Mouse (Mus musculus): ENCODE data around the gene Hoxb6. TPM values are rescaled to one million over a fixed set of nuclear protein-coding genes. Genes with fewer than 3 reads are reported as not detected.

The Hoxb6 gene
- polyA plus RNA-seq, 1 experiment: 62.7 TPM

DNA sequence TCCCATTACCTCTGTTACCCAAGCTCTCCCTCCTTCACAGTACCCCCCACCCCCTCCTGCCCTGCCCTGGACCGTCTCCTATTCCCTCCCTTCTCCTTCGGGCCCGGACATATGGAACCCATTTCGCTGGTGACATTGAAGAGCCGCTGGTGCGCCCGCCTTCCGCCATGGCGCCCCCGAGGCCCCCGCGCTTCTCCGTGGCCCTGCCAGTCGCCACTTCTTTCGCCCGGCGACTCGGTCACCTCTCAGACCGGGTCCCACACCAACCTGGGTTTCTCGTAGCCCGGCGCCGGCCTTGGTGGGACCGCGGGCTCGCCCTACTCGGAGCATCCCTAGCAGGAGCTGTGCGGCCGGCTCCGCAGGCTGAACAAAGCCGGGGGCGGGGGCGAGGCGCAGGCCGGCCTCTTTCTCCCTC lies 40.3 kb downstream of the Hoxb6 start:
- H3K27ac ChIP-seq (ENCODE audit: insufficient read depth, low read depth, low read length): peak overlapping the region; percentile 14; the same call in 1 of the 2 replicates
- 39% methylated on average over 35 of the region's 35 CpGs for WGBS
- peaks cover 47% of the 10 kb centered on the region for H3K4me1 ChIP-seq (ENCODE audit: control insufficient read depth, insufficient read depth, low read length)
- no peak overlapping the region for H3K4me3 ChIP-seq (ENCODE audit: insufficient read depth, low read depth, low read length)
- no peak for DNase-seq
- TF ChIP-seq CTCF (conservative IDR thresholded peaks at IDR 0.05; ENCODE audit: insufficient read depth, insufficient read length, low read depth, low read length) (no peak), POLR2A (IDR thresholded peaks at IDR 0.05; ENCODE audit: low read depth, low read length) (no peak)
- H3K27me3 ChIP-seq (replicated peaks; ENCODE audit: control insufficient read depth, insufficient read depth, low read length): no peaks in the 10 kb centered on the region
- no peaks in the 10 kb centered on the region for H3K36me3 ChIP-seq (ENCODE audit: control insufficient read depth, insufficient read depth, low read length)

DNA sequence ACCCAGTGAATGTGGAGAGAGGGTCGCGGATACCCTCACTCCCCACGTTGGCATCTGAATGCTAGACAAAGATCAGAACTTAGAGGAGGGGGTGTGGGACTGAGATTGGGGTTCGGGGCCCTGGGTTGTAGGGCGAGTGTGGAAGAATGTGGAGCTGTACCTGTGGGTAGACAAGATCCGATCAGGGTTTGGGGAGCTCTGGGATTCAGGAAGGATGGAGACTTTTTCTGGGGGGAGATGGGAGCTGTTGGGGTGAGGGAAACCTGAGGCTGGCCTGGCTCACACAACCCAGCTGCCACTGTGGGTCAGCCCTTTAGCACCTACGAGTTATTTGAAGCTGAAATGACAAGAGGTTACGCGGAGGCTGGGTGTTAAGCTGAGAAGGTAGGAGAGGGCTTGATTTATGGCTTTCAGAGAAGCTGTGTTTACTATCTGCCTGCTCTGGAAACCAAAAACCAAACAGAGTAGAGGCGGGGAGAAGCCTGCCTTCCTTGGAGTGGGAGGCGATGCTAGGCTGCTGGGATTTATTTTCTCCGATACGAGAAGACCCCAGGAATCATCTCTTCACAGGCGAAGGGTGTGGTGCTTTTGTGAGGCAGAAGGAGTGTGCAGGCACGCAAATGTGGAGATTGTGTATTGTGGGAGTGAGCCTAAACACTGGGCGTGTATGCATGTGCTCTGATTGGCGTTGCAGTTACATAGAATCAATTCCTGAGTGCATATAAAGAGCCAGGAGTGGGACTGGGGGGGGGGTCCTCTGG lies 41.1 kb downstream of the Hoxb6 start:
- WGBS: 48% methylated on average over 17 of the region's 17 CpGs
- H3K36me3 ChIP-seq (ENCODE audit: control insufficient read depth, insufficient read depth, low read length): no peaks in the 10 kb centered on the region
- TF ChIP-seq CTCF (conservative IDR thresholded peaks at IDR 0.05; ENCODE audit: insufficient read depth, insufficient read length, low read depth, low read length): no peak
- TF ChIP-seq POLR2A (IDR thresholded peaks at IDR 0.05; ENCODE audit: low read depth, low read length): no peak
- H3K27ac ChIP-seq (ENCODE audit: insufficient read depth, low read depth, low read length): peak overlapping the region; percentile 14
- H3K4me1 ChIP-seq (ENCODE audit: control insufficient read depth, insufficient read depth, low read length): peaks cover 51% of the 10 kb centered on the region
- DNase-seq: no peak
- H3K4me3 ChIP-seq (ENCODE audit: insufficient read depth, low read depth, low read length): no peak overlapping the region
- no peaks in the 10 kb centered on the region for H3K27me3 ChIP-seq (replicated peaks; ENCODE audit: control insufficient read depth, insufficient read depth, low read length)

DNA sequence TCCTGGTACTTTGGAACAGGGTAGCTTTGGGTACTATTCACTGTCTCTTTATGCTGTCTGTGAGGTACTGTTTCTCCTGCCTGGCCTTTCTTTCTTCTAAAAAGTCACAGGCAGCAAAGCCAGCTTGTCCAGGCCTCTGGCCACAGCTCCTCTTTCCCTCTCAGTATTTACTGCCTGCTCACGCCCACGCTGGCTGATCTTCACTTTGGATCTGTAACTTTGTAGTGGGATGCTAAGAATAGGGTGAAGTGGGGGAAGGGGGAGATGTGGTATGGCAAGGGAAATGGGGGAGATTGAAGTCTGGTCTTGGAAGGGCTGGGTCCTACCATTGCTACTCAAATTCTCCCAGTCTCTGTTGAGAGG lies 41.7 kb downstream of the Hoxb6 start:
- Histone ChIP-seq H3K4me3 (ENCODE audit: insufficient read depth, low read depth, low read length) (no peak overlapping the region), H3K4me1 (ENCODE audit: control insufficient read depth, insufficient read depth, low read length) (peaks cover 56% of the 10 kb centered on the region), H3K36me3 (ENCODE audit: control insufficient read depth, insufficient read depth, low read length) (no peaks in the 10 kb centered on the region), H3K27ac (ENCODE audit: insufficient read depth, low read depth, low read length) (peak overlapping the region; percentile 14; the same call in 1 of the 2 replicates), H3K27me3 (replicated peaks; ENCODE audit: control insufficient read depth, insufficient read depth, low read length) (no peaks in the 10 kb centered on the region)
- TF ChIP-seq POLR2A (IDR thresholded peaks at IDR 0.05; ENCODE audit: low read depth, low read length) (no peak), CTCF (conservative IDR thresholded peaks at IDR 0.05; ENCODE audit: insufficient read depth, insufficient read length, low read depth, low read length) (no peak)
- no peak for DNase-seq
- 43% methylated on average over 2 of the region's 2 CpGs for WGBS

DNA sequence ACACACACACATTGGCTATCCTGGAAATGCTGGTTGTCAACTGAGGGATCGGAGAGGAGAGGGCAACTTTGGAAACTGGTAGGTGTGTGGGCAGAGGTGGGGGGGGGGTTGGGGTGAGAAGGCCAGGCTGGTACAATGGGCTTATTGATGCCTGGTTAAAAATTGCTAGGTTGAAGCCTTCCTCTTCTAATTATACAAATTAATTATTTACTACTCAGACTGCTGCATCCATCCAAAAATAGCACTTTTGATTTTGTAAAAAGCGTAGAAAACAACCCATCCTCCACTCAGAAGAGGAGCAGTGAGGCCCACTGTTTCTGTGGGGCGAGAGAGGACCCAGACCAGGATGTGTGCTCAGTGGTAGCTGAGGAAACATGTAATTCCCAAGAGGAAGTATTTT lies 42.7 kb downstream of the Hoxb6 start:
- peak; percentile 66 for DNase-seq
- Histone ChIP-seq H3K4me1 (ENCODE audit: control insufficient read depth, insufficient read depth, low read length) (peaks cover 64% of the 10 kb centered on the region), H3K27me3 (replicated peaks; ENCODE audit: control insufficient read depth, insufficient read depth, low read length) (no peaks in the 10 kb centered on the region), H3K36me3 (ENCODE audit: control insufficient read depth, insufficient read depth, low read length) (no peaks in the 10 kb centered on the region), H3K4me3 (ENCODE audit: insufficient read depth, low read depth, low read length) (no peak overlapping the region), H3K27ac (ENCODE audit: insufficient read depth, low read depth, low read length) (peak overlapping the region; percentile 83)
- TF ChIP-seq CTCF (conservative IDR thresholded peaks at IDR 0.05; ENCODE audit: insufficient read depth, insufficient read length, low read depth, low read length) (no peak), POLR2A (IDR thresholded peaks at IDR 0.05; ENCODE audit: low read depth, low read length) (no peak)
- 23% methylated on average over 3 of the region's 3 CpGs for WGBS

DNA sequence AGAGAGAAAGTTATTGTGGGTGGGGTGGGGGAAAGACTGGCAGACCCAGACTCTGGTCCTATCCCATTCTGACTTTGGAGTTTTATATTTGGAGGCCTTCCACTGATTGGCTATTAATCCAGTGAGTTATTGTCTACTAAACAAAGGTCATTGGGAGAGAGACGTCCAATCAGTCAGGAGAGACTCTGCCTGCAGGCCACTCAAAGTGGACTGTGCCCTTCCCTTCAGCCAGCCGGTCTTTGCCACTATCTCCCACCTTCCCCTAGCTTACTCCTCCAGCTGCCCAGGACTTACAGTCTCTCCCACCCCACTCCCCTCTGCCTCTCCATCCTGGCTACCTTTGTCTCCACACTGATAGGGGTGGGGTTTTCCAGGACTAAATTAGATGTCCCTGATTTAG lies 44.3 kb downstream of the Hoxb6 start:
- DNase-seq: peak; percentile 81
- peak overlapping the region; percentile 43 for H3K27ac ChIP-seq (ENCODE audit: insufficient read depth, low read depth, low read length)
- TF ChIP-seq CTCF (conservative IDR thresholded peaks at IDR 0.05; ENCODE audit: insufficient read depth, insufficient read length, low read depth, low read length) (no peak), POLR2A (IDR thresholded peaks at IDR 0.05; ENCODE audit: low read depth, low read length) (no peak)
- WGBS: 21% methylated on average over 2 of the region's 2 CpGs
- no peaks in the 10 kb centered on the region for H3K36me3 ChIP-seq (ENCODE audit: control insufficient read depth, insufficient read depth, low read length)
- H3K27me3 ChIP-seq (replicated peaks; ENCODE audit: control insufficient read depth, insufficient read depth, low read length): no peaks in the 10 kb centered on the region
- H3K4me1 ChIP-seq (ENCODE audit: control insufficient read depth, insufficient read depth, low read length): peaks cover 63% of the 10 kb centered on the region
- no peak overlapping the region for H3K4me3 ChIP-seq (ENCODE audit: insufficient read depth, low read depth, low read length)

DNA sequence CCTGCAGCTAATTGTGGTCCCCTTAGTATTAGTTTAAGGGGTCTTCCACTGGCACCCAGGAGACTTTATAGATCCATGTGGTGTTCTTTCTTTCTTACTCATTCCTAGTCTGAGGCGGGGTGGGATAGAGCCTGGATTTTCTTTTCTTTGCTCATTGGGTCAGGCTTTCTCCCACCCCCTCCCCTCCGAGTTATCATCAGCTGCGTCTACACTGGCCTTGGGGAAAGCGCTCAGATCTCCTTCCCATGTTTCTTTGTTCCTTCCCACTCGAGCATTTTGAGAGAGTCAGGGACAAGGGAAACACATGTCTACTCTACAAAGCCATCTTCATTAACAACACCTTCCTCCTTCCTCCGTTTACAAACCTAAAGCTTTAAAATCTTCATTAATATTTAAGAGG lies 44.8 kb downstream of the Hoxb6 start:
- WGBS: 56% methylated on average over 6 of the region's 6 CpGs
- no peak overlapping the region for H3K4me3 ChIP-seq (ENCODE audit: insufficient read depth, low read depth, low read length)
- H3K27ac ChIP-seq (ENCODE audit: insufficient read depth, low read depth, low read length): peak overlapping the region; percentile 43
- H3K27me3 ChIP-seq (replicated peaks; ENCODE audit: control insufficient read depth, insufficient read depth, low read length): no peaks in the 10 kb centered on the region
- no peaks in the 10 kb centered on the region for H3K36me3 ChIP-seq (ENCODE audit: control insufficient read depth, insufficient read depth, low read length)
- peaks cover 59% of the 10 kb centered on the region for H3K4me1 ChIP-seq (ENCODE audit: control insufficient read depth, insufficient read depth, low read length)
- no peak for DNase-seq
- no peak for TF ChIP-seq CTCF (conservative IDR thresholded peaks at IDR 0.05; ENCODE audit: insufficient read depth, insufficient read length, low read depth, low read length)
- TF ChIP-seq POLR2A (IDR thresholded peaks at IDR 0.05; ENCODE audit: low read depth, low read length): no peak

GRCm38 (mm10) chr11:96338957-96339855 lies 46.9 kb downstream of the Hoxb6 start:
- WGBS: 45% methylated on average over 7 of the region's 7 CpGs
- H3K27me3 ChIP-seq (replicated peaks; ENCODE audit: control insufficient read depth, insufficient read depth, low read length): no peaks in the 10 kb centered on the region
- peak overlapping the region; percentile 63 for H3K27ac ChIP-seq (ENCODE audit: insufficient read depth, low read depth, low read length)
- TF ChIP-seq POLR2A (IDR thresholded peaks at IDR 0.05; ENCODE audit: low read depth, low read length) (no peak), CTCF (conservative IDR thresholded peaks at IDR 0.05; ENCODE audit: insufficient read depth, insufficient read length, low read depth, low read length) (no peak)
- DNase-seq: no peak
- H3K4me3 ChIP-seq (ENCODE audit: insufficient read depth, low read depth, low read length): no peak overlapping the region
- no peaks in the 10 kb centered on the region for H3K36me3 ChIP-seq (ENCODE audit: control insufficient read depth, insufficient read depth, low read length)
- H3K4me1 ChIP-seq (ENCODE audit: control insufficient read depth, insufficient read depth, low read length): peaks cover 54% of the 10 kb centered on the region

Measured in kidney, adult 2 months (tissue).